Mouse (Mus musculus) thymus, adult 2 months (tissue): ENCODE measurements around the gene Atg13.

ENCODE experiments used
- CTCF ChIP-seq: fragments of 200-500 bp; IDR thresholded peaks from 2 replicates; pipeline ENCODE4 v1.5.1; 2012; ENCODE audit warnings: mild to moderate bottlenecking, control low read depth, low read length, moderate library complexity, borderline replicate concordance; ENCODE audit not compliant: control insufficient read depth, poor library complexity, insufficient read depth; ENCODE audit errors: extremely low read depth
- POLR2A ChIP-seq: fragments of 200-500 bp; IDR thresholded peaks from 2 replicates; pipeline ENCODE4 v1.6.1; 2012; ENCODE audit warnings: mild to moderate bottlenecking, low read length, control low read depth, moderate library complexity; ENCODE audit not compliant: control insufficient read depth, poor library complexity, insufficient read depth; ENCODE audit errors: extremely low read depth

DNA sequence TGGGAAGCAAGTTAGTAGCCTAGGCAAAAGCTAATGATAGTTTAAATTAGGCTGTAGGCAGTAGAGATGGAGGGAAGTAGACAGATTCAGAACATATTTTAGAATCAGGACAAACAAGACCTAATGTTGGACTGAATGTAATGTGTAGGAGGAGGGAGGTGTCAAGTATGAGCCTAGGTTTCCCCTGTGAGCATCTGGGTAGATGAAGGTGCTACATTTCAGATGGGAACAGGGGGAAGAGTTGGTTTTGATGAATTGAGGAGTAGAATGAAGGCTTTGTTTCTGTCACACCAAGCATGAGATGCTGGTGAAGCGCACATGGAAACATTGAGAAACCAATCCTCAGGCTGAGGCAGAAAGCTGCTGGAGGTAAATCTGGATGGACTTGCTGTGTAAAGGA, 29.2 kb upstream of the Atg13 start:
- TF ChIP-seq CTCF = no peak
- TF ChIP-seq POLR2A = no peak
